Mouse (Mus musculus): ENCODE data around the gene Ntf3.
A peak's percentile ranks its signal among the peaks of the same experiment; 100 is the strongest.

The Ntf3 gene

DNA sequence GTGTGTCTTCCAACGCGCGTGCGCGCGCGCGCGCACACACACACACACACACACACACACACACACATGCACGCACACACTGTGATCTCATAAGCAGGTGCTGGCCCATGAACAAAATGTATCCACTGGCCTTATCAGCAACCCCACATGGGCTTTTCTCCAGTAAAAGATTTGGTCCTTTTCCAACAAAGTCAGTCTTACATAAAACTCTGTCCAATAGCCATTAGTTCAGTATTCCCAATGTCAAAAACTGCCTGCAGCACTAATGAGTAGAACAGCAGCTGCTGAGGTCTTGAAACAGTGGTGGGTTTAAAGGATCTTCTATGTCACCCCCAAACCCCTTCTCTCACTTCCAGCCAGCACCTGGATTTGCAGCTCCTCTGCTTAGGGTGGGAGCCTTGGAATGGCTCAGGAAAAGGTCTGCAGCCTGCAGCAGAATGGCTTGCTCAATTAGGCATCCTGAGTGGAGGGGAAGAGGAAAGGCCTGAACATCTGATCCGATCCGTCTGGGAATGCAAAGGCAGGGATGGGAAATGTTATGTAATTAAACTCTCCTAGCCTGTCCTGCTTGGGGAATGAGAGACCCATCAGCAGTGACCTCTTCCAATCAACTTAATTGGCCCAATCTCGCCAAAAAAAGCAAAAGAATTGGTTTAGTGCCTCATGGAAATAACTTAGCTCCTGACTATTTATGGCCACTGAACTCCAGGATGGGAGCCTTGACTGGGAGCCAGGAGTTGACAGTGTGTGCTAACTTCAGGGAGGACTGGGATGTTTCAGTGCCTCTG is 7.2 kb downstream of the Ntf3 start:
- no peak for DNase-seq (ENCODE audit: low spot score)

DNA sequence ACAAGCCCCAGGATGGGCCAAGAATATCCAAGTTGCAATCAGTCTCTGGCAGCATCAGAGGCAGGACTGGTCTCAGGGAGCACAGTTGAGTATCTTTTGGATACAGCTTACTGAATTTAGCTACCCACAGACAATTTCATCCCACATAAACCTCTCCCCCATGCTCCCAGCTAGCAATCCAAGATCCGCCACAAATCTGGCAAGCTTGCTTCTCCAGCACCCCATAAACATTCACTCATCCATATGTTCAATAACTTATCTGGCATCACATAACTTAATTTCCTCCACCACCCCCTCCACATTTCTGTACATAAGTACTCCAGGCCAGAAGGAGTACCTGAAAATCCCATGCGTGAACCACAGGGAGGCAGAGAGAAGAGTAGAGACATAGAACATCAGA is 10.8 kb downstream of the Ntf3 start:
- no peak for DNase-seq (ENCODE audit: low spot score)

DNA sequence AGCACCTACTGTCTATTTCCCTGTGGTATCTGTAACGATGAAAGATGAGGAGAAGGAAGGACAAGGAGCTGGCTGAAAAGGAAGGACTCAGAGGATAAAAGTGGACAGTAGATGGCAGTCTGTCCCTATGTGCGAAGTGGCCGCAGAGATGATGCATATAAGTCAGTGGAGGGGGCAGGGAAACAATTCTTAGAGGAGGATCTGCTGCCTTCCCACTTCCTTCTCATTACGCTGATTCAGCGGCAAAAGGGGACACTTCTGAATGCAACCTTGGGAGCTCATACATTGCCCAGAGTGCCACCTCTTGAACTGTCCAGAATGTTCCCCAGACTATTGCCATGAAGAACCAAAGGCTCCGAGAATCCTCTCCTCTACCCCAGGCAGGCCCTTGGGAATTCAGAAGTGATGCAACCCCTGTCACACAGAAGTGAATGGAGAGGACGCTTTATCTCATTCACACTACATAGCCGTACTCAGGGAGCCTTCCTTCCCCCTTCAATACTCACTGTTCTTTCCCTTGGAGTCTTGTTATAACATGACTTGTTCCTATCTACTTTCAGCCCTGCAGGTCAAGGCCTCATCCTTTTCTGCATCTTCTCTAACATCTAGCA is 12.2 kb downstream of the Ntf3 start:
- peak; percentile 25 for DNase-seq (ENCODE audit: low spot score)

DNA sequence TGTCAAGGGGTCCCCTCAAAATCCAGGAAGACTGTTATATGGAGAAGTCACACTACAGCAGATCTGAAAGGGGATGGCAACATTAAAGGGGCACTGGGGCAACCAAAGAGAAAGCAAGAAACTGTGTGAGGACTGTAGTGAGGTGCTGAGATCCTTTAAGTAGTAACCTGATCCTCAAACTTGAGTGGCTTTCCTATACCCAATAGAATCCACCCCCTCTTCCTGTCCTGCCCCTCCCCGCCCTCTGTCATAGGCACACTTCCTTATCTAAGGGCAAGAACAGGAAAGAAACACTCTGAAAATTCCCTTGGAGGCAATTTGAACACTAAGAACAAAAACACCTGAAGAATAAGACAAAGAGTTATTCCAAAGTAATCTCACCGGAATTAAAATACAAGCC is 13.6 kb downstream of the Ntf3 start:
- DNase-seq (ENCODE audit: low spot score): no peak

DNA sequence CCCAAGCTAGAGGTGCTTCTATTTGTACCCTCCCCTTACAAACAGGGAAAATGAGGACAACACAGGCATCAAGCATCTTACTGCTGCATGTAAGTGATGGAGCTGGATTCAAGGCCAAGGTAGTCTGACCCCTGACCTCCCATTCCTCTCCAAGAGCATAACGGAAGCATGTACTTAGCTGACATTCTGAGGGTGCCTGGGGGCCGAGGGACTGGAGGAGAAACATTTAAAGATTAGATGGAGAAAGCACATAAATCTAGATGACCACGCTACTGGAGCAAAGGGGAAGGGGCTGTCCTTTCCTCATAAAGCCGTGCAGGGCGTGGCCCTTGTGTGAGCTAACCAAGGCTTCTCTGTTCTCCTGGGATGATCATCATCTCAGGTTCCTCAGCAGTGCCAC is 23.1 kb downstream of the Ntf3 start:
- DNase-seq (ENCODE audit: low spot score): no peak

DNA sequence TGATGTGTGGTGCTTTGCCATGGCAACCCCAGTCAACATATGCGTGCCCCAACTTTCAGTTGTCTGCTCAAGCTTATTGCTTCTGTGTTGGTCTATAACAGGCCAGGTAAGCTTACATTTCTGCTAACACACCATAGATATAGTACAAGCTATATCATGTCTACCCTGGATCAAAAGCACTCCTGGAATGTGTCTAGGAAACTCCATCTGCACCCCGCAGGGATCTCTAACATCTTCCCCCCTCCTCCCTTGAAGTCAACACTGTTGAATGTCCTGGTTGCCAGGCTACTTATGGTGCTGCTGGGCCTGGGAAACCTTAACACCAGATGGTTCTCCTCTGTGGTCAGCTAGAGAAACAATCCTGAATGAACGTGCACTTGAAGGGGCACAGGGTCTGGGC is 24.0 kb downstream of the Ntf3 start:
- no peak for DNase-seq (ENCODE audit: low spot score)

DNA sequence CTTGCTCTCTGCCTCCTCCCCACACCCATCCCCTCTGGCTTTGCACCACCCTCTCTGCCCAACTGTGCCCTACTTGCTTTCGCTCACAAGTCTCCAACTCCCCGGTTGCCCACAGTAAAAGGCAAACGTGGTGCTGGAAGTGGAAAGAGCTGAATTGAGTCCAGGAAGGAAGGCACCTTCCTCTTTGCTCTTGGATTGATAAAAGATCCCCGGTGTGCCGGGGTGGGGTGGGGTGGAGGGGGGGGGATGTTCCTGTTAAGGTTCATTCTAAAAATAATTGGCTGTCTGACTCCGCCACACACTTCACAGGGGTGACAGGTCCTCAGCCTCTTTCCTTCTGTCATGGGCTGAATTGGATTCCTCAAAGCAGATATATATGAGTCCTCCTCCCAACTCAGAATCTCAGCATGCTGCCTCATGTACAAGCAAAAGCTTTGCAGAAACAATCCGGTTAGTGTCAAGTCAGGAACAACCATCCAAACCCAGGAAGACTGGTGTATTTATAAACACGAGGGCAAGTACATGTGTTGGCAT is 24.6 kb downstream of the Ntf3 start:
- no peak for DNase-seq (ENCODE audit: low spot score)

DNA sequence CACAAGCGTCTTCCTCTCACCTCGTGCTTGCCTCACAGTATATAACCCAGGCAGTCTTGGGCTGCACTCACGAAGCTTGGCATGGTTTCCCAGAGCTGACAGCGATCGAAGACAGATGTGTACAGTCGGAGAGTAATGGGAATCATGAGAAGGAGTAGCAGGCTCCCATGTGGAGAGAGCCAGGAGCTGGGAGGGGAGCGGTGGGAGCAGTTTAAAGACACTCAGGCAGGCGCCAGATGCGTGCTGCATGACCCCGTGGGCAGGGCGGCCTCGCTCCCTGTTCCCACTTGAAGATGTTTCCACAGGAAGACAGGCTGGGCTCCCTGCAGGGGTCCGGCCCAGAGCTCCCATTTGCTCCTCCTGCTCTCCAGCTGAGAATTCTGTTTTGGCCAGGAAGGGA is 25.2 kb downstream of the Ntf3 start:
- no peak for DNase-seq (ENCODE audit: low spot score)

DNA sequence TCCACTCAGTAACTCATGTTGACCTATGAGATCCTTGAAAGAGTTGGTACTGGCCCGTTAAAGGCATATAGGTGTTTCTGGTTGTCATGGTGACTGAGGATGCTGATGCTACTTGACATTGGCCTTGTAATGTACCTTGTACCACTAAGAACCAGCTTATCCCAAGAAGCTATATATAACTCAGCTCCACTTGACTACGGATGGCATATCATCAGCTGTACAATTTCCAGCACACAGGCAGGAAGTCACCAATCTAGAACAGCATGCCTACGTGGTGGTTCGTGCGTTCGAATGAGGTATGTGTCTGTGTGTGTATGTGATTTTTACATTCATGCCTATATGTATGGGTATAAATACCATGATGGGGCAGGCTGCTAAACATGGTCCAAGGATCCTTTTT is 25.7 kb downstream of the Ntf3 start:
- DNase-seq (ENCODE audit: low spot score): no peak

DNA sequence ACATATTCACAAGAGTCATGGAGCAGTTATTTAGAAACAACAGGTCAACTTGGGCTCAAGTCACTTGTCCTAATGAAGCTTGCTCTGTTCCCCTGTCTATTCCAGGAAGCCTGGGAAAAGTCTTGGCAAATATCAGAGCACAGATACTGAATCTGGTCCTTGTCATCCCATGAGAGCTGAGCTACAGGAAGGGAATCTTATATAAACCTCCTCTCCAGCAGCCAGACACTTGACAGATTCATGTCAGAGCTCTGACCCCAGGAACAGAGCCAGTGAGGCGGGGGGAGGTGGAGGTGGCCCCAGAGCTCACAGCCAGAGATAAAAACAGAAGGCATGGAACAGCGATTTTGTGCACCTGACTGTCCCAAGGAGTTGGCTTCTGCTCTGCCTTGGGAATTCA is 26.3 kb downstream of the Ntf3 start:
- DNase-seq (ENCODE audit: low spot score): no peak

DNA sequence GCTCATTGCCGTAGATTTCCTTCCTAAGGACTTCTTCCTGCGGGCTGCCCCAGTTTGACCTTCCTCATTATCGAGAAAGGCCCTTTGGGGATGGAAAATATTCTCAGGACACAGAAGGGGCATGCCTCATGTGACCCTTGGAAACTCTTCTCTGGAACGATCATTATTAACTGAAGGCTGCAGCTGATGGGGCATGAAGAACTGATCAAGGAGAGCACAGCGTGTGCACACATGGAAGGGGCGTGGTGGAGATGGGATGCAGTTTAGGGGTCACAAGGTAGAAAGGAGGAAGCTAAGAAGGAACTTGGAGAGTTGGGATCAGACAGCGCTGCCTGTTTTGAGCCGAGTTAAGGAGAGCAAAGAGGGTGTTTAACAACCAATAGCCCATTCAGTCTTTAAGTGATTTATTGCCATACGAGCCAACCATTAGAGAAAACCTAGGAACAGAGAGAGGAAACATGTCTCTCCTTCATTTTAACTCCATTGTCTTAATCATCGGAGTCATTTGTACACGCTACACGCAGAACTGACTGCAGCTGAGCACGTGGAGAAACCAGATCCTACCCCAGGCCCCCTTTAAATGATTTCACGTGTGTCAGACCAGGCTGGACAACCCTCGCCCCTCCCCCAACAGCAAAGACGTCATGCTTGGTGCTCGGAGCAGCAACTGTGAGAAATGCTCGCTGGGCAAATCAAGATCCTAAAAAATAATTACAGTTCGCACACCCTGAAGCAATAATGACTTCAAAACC is 32.4 kb downstream of the Ntf3 start:
- no peak for DNase-seq (ENCODE audit: low spot score)

DNA sequence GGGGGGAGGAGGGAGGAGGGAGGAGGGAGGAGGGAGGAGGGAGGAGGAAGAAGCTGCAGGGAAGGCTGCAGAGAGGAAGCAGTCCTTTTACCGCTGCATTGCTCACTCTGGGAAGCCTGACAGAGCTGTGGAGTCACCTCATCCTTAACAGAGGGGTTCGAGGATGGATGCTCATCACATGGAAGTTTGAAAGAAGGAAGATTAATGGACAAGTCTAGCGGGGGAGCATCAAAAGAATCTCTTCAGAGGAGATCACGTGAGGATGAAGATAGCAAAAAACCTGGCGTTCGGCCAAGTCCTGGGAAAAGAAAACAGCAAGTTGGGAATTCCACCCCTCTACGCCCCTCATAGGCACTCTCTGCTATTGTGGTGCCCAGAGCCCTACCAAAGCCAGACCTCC is 38.5 kb downstream of the Ntf3 start:
- DNase-seq (ENCODE audit: low spot score): no peak

DNA sequence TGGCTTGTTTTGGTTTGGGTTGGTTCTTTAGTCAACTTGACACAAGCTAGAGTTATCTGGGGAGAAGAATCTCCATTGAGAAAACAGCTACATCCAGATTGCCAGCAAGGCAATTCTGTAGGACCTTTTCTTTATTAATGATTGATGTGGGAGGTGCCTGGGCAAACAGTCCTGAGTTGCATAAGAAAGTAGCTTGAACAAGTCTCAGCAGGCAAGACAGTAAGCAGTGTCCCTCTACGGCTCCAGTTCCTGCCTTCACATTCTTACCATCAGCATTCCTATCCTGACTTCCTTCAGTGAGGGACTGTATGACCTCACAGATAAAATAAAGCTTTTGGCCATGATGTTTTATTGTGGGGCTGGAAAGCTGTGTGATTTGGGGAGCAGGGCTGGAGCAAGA is 48.5 kb downstream of the Ntf3 start:
- DNase-seq (ENCODE audit: low spot score): no peak

DNA sequence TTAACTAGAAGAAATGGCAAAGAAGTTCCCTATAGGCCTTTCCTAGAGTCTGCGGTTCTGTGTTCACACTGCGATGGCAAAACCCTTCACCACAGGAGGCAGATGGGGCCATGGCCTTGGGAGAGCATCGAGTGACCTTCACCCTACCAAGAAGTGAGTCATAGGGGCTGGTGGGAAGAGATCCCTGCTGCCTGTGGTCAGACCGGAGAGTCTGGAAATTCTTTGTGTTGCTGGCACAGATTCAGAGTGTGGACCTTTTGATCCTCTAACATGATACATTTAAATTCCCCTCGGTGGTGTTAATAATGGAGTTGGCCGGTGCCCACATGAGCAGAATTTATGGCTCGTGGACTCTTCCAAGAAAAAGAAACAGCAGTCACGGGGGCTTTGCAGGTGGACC is 49.5 kb downstream of the Ntf3 start:
- no peak for DNase-seq (ENCODE audit: low spot score)

DNA sequence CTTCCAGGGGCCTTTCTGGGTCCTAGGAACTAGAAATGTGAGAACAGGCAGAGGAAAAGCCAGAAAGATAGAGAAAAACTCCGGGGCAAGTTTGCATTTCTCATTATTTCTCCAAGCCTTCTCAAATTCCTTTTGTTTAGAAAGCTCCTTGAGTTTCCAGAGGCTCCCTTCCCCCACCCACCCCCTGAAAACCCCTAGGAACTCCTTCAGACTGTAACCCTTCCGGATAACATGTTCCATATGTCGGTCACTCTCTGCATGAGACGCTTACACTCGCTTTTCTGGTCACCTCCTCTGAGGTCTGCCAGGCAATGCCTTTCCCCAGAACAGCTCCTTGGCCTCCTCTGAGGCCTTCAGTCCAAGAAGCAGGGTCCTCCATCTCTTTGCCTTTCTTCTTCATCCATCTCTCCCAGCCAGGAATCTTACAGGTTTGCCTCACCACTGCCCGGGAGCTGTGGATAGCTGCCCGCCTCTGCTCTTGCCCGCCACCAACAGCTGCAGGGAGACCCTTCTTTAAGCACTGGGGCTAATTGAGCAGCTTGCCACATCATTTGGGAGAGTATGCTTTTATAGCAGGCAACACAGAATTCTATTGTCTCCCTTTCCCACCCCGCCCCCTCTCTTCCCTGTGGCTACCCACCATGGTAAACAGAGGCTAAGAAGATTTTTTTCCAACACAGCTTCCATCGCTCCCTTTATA is 51.6 kb downstream of the Ntf3 start:
- DNase-seq (ENCODE audit: low spot score): no peak

DNA sequence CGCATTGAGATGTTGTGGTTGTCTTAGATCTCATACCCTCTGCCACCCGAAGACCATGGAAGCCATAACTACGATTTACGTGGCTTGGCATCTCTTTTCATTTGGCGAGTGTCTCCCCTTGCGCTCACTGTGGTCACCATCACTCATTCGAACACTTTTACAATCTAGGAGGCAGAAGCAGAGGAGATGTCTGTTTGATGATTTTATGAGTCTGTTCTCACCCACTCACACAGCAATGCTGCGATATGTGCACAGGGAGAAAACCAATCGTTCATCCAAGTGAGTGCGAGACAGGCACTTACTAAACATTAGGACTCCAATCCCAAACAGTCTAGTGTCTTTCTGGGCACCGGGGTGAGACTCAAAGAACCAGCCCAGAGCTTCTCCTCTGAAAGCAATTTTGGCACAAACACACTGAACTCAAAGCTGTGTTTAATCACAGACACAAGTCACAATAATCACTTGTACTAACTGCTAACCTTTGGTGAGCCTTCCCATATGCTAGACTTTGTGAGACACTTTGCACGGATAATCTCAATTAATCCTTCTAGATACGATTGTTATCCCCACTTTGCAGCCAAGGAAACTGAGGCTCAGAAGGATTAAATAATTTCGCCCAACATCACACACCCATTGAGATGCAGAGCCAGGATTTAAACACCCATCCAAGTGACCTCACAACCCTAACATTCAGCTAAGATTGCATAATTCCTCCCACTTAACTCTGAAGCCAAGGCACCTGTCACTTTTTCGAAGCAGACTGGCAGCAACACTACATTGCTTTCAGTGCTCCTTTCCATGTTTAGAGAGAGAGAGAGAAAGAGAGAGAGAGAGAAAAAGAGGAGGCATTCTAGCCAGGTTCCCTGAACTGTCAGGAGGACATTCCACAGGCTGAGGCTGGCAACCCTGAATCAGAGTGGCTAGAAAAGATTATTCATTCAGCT is 55.5 kb downstream of the Ntf3 start:
- no peak for DNase-seq (ENCODE audit: low spot score)

DNA sequence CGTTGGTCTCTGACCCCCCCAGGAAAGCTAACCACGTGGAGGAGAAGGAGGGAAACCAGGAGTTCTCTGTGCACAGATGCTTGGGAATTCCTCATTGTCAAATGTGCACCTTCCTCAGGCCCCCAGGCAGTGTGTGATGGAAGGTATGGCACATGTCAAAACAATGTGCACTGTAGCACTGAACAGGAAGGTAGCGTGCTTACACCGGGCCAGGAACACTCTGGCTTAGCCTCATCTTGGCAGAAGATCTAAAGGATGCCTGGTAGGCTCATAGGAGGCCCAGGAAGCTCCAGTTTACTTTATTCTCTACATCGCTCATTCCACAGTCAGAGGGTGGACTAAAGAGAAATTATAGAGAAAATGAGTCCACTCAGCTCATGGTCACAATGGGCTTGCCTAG is 57.5 kb downstream of the Ntf3 start:
- no peak for DNase-seq (ENCODE audit: low spot score)

DNA sequence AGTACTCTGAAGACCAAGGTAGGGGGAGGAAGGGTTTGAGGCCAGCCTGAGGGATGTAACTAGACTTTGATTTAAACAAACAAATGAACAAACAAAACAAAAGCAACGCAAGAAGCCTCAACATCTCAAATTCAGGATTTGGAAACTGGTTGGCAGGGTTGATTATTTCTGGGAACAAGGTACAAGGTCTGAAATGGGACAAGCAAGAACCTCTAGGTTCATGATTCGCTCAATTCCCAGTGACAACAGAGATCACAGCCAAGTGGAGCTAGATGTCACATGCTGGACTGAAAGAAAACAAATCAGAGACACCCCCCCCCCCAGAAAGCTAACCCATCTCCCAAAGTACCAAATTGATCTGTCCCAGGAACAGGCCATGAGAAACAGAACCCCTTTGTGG is 57.9 kb downstream of the Ntf3 start:
- no peak for DNase-seq (ENCODE audit: low spot score)

DNA sequence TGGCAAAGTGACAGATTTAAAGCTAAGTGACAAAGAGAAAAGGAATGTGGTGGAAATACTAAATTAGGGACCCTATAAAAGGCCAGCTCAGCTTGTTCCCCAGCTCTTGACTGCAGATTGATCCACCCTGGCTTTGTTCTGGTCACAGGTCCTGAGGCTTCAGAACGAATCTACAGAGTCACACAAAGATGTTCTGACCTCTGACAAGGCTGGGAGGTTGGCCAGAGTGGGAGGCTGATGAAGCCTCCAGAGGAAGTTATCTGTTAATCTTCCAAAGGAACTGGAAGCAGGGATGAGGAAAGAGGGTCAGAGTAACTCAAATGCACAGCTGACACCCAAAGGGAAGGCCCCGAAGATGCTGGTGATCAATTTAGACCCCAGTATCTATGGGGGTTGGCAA is 59.3 kb downstream of the Ntf3 start:
- no peak for DNase-seq (ENCODE audit: low spot score)

DNA sequence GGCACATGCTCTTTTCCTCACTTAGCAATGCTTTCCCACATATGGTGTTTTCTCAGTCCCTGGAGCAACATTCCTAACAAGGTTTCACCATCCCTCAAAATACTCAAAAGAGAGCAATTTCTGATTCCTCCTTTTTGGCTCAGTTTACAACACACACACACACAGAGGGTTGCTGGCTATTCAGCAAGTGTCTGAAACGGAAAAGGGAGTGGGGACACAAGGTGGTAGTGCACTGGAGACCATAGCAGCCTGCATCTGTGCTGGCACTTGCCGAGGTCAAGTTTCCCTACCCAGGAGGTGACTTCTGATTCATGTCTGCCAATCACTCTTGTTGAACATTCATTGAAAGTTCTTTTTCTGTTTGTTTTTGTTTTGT is 59.9 kb downstream of the Ntf3 start:
- no peak for DNase-seq (ENCODE audit: low spot score)

DNA sequence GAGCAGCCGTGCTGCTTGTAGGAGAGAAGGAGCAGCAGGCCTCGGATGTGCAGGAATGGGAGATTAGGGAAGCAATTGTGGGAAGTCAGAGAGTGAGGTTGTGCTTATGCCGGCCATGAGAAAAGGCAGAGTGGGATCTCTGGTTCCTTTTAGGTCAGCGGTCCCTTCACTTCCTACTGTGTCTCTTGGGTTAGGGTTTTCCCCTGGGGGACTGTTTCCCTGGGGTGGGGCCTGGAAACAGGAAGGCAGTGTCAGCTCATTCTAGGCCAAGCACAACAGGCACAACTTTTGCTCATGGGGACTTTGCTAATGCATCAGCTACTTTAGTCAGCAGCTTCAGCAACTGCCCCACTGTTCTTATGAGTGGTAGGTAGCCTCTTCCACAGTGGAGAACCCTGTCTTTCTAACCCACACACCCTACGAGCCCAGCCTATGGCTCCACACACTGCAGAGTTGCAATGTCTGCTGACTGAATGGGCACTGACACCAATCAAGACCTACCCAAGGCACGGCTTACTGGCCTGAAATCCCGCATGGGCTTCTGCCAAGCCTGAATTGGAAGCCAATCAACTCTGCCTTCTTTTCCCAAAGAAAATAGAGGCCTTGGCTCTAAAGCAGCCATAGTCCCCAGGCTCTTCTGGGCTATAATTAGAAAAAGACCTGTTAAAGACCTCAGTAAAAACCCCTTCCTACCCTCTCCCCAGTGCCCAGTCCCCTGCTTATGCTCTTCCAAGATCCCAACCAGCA is 60.5 kb downstream of the Ntf3 start:
- DNase-seq (ENCODE audit: low spot score): peak; percentile 80
